Mouse (Mus musculus): Measurements from ENCODE around the gene Wipf3. TPM values are rescaled to one million over a fixed set of nuclear protein-coding genes. Genes with fewer than 3 reads are reported as not detected.

Gene Wipf3
- polyA plus RNA-seq, 1 experiment = not detected

DNA sequence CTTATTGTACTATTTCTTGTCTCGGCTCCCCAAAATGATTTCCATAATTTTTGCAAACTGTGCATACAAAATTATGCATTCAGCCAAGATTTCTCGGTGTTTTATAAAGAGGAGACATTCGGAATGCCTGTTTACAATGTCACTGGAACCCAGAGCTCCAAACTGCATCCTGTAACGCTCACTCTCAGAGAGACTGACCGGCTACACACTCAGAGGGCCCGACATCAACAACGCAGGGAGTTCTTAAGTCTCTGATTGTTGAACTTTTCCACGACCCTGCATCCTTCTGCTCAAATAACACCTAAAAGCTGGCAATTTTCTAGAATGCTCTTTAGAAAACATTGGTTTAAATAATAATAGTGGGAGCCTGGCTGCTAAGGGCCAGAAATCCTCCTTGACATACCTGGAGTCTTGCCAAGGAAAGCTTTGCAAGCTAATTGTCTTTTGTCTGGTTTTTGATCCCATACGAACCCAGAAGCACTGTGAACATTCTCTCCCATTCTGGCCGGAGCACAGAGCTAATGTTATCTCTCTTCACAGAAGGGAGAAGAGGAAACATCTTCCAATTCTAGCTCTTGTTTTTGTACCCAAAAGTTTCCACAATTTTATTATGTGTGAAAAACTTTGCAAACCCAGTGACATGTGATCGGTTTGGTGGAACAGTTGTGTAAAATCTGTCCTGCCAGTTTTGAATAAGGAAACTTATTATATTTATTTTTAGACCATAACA, 30.0 kb upstream of the Wipf3 start:
- H3K27ac ChIP-seq (ENCODE audit: insufficient read depth, low read depth, low read length) = no peak overlapping the region

GRCm38 (mm10) chr6:54401503-54401902, 27.9 kb upstream of the Wipf3 start:
- H3K4me3 ChIP-seq (ENCODE audit: insufficient read depth, low read length) = no peak overlapping the region
- no peak overlapping the region for H3K27ac ChIP-seq (ENCODE audit: insufficient read depth, low read depth, low read length)
- TF ChIP-seq POLR2A (IDR thresholded peaks at IDR 0.05; ENCODE audit: borderline replicate concordance, low read depth, low read length) = no peak
- no peak for TF ChIP-seq CTCF (IDR thresholded peaks at IDR 0.05; ENCODE audit: low read depth, low read length)
- H3K4me1 ChIP-seq (ENCODE audit: control insufficient read depth, insufficient read depth, low read length) = no peaks in the 10 kb centered on the region

More for the DNA sequence above, 30.0 kb upstream of the Wipf3 start:
- Histone ChIP-seq H3K4me1 (ENCODE audit: control insufficient read depth, insufficient read depth, low read length) (no peaks in the 10 kb centered on the region), H3K4me3 (ENCODE audit: insufficient read depth, low read length) (no peak overlapping the region)
- no peak for TF ChIP-seq CTCF (IDR thresholded peaks at IDR 0.05; ENCODE audit: low read depth, low read length)
- TF ChIP-seq POLR2A (IDR thresholded peaks at IDR 0.05; ENCODE audit: borderline replicate concordance, low read depth, low read length) = no peak

- Histone ChIP-seq H3K27ac (ENCODE audit: insufficient read depth, low read depth, low read length) (no peak overlapping the region), H3K4me3 (ENCODE audit: insufficient read depth, low read length) (no peak overlapping the region), H3K4me1 (ENCODE audit: control insufficient read depth, insufficient read depth, low read length) (no peaks in the 10 kb centered on the region)
- no peak for TF ChIP-seq POLR2A (IDR thresholded peaks at IDR 0.05; ENCODE audit: borderline replicate concordance, low read depth, low read length)
- TF ChIP-seq CTCF (IDR thresholded peaks at IDR 0.05; ENCODE audit: low read depth, low read length) = no peak
These were observed 24.5 kb upstream of the Wipf3 start for GRCm38 (mm10) chr6:54404916-54405315.

GRCm38 (mm10) chr6:54406116-54406515, 23.3 kb upstream of the Wipf3 start:
- no peak overlapping the region for H3K4me3 ChIP-seq (ENCODE audit: insufficient read depth, low read length)
- H3K27ac ChIP-seq (ENCODE audit: insufficient read depth, low read depth, low read length) = no peak overlapping the region
- TF ChIP-seq POLR2A (IDR thresholded peaks at IDR 0.05; ENCODE audit: borderline replicate concordance, low read depth, low read length) (no peak), CTCF (IDR thresholded peaks at IDR 0.05; ENCODE audit: low read depth, low read length) (no peak)

GRCm38 (mm10) chr6:54409271-54409670, 20.1 kb upstream of the Wipf3 start:
- no peak for TF ChIP-seq CTCF (IDR thresholded peaks at IDR 0.05; ENCODE audit: low read depth, low read length)
- no peaks in the 10 kb centered on the region for H3K4me1 ChIP-seq (ENCODE audit: control insufficient read depth, insufficient read depth, low read length)
- H3K4me3 ChIP-seq (ENCODE audit: insufficient read depth, low read length) = no peak overlapping the region
- no peak overlapping the region for H3K27ac ChIP-seq (ENCODE audit: insufficient read depth, low read depth, low read length)

More at GRCm38 (mm10) chr6:54406116-54406515, 23.3 kb upstream of the Wipf3 start:
- H3K4me1 ChIP-seq (ENCODE audit: control insufficient read depth, insufficient read depth, low read length) = no peaks in the 10 kb centered on the region

- no peak overlapping the region for H3K4me3 ChIP-seq (ENCODE audit: insufficient read depth, low read length)
- TF ChIP-seq CTCF (IDR thresholded peaks at IDR 0.05; ENCODE audit: low read depth, low read length) (no peak), POLR2A (IDR thresholded peaks at IDR 0.05; ENCODE audit: borderline replicate concordance, low read depth, low read length) (no peak)
- no peaks in the 10 kb centered on the region for H3K4me1 ChIP-seq (ENCODE audit: control insufficient read depth, insufficient read depth, low read length)
- no peak overlapping the region for H3K27ac ChIP-seq (ENCODE audit: insufficient read depth, low read depth, low read length)
These were observed 19.0 kb upstream of the Wipf3 start for GRCm38 (mm10) chr6:54410451-54410850.

DNA sequence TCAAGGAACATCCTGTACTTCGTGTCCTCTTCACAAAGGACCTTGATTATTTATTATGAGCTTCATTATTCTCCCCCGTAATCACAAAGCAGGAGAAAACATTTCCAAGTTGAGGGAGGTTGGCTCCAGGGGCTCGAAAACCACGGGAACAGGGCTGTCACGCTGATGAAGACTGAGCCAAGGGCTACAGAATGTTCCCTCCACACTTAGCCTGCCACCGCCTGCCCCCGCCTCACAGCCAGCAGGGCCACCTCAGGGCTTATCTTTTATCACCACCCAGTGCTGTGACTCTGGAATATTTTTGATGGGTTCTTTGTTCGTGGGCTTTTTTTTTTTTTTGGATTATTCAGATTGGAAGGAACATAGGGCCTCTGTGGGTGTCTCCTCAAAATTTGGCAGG, 17.8 kb upstream of the Wipf3 start:
- TF ChIP-seq CTCF (IDR thresholded peaks at IDR 0.05; ENCODE audit: low read depth, low read length) = no peak
- TF ChIP-seq POLR2A (IDR thresholded peaks at IDR 0.05; ENCODE audit: borderline replicate concordance, low read depth, low read length) = no peak
- H3K4me3 ChIP-seq (ENCODE audit: insufficient read depth, low read length) = no peak overlapping the region
- no peak overlapping the region for H3K27ac ChIP-seq (ENCODE audit: insufficient read depth, low read depth, low read length)
- no peaks in the 10 kb centered on the region for H3K4me1 ChIP-seq (ENCODE audit: control insufficient read depth, insufficient read depth, low read length)

- H3K4me1 ChIP-seq (ENCODE audit: control insufficient read depth, insufficient read depth, low read length) = no peaks in the 10 kb centered on the region
- H3K27ac ChIP-seq (ENCODE audit: insufficient read depth, low read depth, low read length) = no peak overlapping the region
These were observed 16.5 kb upstream of the Wipf3 start for GRCm38 (mm10) chr6:54412879-54413278.

GRCm38 (mm10) chr6:54425230-54425629, 4.2 kb upstream of the Wipf3 start:
- no peak for TF ChIP-seq POLR2A (IDR thresholded peaks at IDR 0.05; ENCODE audit: borderline replicate concordance, low read depth, low read length)
- TF ChIP-seq CTCF (IDR thresholded peaks at IDR 0.05; ENCODE audit: low read depth, low read length) = no peak
- H3K27ac ChIP-seq (ENCODE audit: insufficient read depth, low read depth, low read length) = no peak overlapping the region
- no peak overlapping the region for H3K4me3 ChIP-seq (ENCODE audit: insufficient read depth, low read length)
- H3K4me1 ChIP-seq (ENCODE audit: control insufficient read depth, insufficient read depth, low read length) = no peaks in the 10 kb centered on the region

More at GRCm38 (mm10) chr6:54412879-54413278, 16.5 kb upstream of the Wipf3 start:
- no peak overlapping the region for H3K4me3 ChIP-seq (ENCODE audit: insufficient read depth, low read length)
- no peak for TF ChIP-seq POLR2A (IDR thresholded peaks at IDR 0.05; ENCODE audit: borderline replicate concordance, low read depth, low read length)
- no peak for TF ChIP-seq CTCF (IDR thresholded peaks at IDR 0.05; ENCODE audit: low read depth, low read length)

GRCm38 (mm10) chr6:54428850-54429446, 455 bp upstream of the Wipf3 start:
- Histone ChIP-seq H3K4me1 (ENCODE audit: control insufficient read depth, insufficient read depth, low read length) (no peaks in the 10 kb centered on the region), H3K4me3 (ENCODE audit: insufficient read depth, low read length) (no peak overlapping the region), H3K27ac (ENCODE audit: insufficient read depth, low read depth, low read length) (no peak overlapping the region)
- no peak for TF ChIP-seq POLR2A (IDR thresholded peaks at IDR 0.05; ENCODE audit: borderline replicate concordance, low read depth, low read length)
- TF ChIP-seq CTCF (IDR thresholded peaks at IDR 0.05; ENCODE audit: low read depth, low read length) = no peak
